Mouse (Mus musculus) heart, adult 11 months (tissue): ENCODE data around the gene Sorbs1.

Source experiments
- DNase-seq: peaks from one replicate; pipeline ENCODE4 v3.0.0; 2022

Sorbs1 gene

DNA sequence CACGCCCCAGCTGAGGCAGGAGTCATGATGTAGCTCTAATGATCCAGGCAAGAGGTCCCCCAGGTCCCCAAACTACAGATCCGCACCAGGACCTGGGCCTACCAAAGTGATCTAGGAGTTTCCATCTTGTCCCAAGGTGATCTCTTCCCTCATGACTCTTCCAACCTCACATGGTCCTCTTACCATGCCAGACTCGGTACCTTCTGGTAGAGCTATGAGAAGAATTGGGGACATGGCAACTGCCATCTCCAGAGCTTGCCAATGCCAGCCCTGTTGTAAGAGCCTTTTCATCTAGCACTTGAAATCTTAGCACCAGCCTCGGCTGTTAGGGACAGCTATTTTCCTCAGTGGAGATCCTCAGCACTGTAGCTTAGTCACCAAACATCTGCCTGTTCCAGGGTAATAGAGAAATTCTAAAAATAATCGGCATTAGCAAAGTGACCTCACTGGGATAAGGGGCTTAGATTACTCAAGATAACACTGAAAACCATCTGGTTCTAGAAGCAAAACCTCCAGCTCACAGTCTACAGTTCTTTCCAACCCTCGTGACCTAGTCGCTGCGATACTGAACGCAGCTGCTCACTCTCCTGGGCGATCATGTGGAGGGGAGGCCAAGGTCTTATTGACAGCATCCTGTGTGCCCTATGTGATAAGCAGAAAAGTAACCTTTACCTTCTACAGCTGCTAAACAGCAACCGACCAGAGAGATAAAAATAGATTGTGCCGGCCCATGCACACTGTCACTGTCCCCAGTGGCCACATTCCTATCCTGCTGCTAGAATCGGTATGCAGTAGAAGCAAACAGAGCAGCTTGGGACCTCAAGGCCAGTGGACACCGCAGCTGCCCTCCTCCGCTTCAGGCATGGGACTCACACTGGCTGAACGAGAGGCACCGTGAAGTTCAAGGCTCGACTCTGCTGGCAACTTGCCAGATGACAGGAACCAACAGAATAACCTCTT is 143.4 kb downstream of the Sorbs1 start:
- peak; percentile 98 for DNase-seq

DNA sequence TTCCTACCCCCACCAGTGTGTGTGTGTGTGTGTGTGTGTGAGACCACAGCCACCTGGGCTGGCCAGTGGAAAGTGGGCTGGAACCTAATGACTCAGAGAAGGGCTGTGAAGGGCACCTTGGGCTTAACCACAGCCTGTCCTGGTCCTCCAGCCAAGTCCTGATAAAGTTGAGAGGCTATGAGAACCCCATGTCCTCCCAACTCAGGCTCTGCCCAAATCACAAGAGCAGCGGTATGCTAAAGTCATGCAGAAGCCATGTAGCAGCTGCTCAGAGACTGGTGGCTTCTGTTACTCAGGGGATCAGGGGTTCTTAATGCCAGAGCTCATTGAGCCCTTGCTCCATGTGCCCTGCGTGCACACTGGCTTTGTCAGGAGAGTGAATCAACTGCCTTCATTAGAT is 145.1 kb downstream of the Sorbs1 start:
- peak; percentile 99 for DNase-seq

DNA sequence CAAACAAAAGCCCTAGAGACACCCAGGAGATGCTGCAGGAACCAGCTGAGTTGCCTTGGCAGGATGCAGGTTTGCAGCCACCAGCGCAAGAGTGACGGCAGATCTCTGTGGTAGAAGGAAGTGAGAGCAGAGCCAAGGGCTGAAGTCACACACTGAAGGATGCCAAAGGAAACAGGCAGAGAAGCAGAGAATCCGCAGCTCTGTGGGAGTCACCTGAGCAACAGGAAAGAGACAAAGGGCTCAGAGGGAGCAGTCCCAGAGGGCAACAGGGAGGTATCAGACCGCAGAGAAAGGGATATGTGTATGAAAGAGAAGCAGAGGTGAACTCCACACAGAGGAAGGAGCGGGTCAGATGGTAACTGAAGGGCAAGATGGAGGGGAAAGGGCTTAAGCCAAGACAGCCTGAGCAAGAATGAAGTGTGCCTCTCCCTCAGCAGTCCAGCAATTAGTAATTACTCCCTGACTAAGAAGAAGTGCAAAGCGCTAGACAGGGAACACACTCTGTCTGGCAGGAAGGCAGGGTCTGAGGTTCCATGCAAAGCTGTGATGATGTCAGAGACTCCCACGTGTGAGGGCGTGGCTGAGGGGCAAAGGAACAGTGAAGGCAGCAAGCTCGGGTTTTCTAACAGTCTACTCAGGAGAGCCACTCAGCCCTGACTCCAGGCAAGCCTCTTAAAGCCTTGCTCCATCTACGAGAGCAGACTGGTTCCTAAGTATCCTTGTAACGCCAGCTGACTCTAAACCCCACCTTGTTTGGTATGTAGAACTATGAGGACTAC is 147.2 kb downstream of the Sorbs1 start:
- DNase-seq: peak; percentile 99

DNA sequence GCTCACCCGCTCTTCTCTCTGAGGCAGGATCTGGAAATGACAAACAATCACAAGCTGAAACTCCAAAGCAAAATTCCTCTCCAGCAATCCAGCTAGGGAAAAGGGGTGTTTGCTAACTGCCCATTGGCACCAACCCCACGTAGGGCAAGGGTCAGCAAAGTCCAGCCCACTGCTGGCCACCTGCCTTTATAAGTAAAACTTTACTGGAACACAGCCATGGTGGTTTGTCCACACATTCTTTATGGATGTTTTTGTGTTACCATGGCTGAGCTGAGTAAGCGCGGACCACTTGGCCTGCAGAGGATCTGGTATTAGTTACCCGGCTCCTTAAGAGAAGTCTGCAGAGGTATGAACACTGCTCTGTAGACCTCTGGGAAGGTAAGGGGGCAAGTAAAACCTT is 148.4 kb downstream of the Sorbs1 start:
- DNase-seq: peak; percentile 95

DNA sequence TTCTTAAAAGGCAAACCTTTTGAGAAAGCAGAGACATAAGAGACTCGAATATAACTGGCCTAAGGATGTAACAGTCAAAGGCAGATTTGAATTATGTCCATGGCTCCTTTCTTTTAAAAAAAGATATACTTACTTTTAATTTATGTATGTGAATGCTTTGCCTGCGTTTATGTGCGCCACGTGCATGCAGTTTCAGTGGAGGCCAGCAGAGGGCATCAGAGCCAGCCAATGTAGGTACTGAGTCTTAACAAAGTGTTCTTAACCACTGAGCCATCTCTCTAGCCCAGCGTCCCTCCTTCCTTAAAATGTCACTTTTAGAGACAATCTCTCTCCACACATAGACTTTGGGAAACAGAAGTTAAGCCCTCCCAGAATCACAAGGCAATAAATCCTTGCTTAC is 150.1 kb downstream of the Sorbs1 start:
- no peak for DNase-seq

DNA sequence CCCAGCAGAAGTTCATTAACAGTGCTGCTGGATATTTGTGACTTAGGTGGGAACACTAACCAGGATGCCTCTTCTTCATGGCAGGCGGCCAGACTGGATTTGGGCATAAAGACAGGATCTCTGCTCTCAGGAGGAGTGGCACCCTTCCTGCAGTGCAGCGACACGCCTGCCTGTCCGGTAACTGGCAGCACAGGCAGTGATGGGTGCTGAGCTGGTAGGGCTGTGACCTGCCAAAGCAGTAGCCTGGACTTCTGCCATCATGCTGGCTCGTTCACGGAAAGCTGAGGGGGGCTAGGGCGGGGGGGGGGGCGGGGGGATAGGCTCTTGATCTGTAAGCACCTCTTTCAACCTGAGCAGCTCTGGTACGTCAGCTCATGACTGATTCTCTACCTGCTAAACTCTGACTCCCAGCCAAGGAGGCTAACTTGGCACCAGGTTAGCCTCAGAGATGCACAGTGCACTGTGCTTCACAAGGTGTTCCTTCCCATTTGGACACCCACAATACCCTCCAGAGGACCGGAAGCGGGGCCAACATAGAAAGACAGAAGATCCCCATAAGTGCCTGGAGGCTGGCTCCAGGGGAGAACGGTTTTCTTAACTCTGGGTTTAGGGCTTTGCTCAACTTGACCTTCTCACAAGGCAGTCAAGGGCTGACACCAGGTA is 151.2 kb downstream of the Sorbs1 start:
- peak; percentile 97 for DNase-seq

DNA sequence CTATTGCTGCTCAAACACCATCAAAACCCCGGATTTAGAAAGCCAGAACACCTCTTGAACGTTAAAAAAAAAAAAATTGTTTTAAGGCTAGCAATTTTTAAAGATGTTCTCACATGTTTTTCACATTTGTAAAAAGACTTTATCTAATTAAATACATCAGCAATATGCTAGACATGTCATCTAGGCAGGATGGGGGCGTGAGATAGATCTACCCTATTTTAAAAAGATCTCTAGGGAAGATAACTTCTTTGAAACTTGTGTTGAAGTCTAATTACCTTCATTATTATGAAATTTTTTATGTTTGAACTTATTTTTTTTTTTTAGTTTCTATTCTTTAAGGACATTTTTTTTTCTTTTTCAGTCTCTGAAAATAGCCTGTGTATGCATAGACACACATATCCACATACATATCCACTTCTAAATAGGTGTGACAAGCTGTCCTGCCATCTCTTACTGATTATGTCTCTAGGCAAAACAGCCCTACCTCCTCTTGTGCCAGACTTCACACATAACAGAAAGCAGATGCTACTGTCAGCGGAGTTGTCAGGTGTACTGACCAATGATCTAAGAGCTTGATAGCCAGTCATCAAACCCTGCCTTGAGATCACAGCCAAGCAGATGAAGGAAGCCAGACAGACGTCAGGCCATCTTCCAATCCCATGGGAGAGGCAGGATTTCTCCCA is 153.7 kb downstream of the Sorbs1 start:
- no peak for DNase-seq

DNA sequence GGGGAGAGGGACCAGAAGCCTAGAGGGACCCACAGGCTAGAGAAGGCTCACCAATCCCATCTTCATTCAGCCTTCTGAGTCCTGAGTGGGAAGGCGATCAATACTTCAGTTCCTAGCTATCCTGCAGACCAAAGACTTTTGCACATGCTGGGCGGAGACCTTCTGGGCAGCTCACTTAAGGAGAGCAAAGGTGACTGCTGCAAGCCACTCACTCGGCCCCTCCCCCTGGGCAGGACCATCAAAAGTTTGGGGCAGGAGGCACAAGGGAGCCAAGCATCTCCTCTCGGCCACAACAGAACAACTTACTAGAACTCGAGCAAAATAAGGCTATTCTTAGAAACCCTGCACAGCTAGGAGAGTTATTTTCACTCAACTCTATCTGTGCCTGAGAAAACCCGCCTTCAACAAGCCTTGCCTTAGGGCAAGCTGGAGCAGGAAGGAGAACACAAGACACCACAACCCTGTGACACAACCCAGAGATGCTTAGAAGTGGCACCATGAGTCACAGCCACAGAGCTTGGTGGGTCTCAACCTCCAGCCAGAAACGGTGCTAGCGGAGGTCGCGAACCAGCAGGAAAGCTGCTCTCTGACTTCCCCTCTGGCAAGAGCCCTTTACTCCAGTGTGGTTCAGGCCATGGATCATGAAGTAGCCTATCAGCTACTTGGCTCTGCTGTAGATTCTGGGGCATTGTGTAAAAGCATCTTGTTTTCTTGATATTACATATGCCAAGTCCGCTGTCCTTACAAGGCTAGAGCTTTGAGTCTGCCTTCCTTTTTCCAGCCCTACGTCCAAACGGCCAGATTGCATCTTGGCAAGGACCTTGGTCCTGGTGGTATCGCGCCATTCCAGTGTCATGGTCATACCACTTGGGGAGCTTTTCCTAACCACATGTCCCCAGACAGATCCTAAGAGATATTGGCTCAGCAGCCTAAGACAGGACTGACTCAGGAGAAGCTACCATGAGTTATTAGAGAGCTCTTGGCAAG is 156.8 kb downstream of the Sorbs1 start:
- peak; percentile 91 for DNase-seq

DNA sequence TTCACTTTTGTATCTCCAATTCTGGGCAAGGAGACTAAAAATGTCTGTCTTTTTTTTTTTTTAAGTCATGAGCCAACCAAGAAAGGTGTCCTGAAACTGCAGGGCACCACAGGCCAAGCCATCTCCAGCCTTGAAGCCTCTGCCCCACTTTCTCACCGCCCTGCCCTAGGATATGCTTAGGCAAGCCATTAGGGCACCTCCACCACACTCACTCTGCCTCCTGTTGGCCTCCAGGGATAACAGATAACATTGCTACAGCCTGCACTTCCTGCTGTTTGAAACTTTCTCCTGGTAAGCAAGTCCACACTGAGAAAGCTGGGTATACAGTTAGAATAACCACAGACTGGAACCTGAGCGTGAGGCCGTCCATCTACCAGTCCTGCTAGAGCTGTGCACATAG is 158.5 kb downstream of the Sorbs1 start:
- DNase-seq: peak; percentile 87

DNA sequence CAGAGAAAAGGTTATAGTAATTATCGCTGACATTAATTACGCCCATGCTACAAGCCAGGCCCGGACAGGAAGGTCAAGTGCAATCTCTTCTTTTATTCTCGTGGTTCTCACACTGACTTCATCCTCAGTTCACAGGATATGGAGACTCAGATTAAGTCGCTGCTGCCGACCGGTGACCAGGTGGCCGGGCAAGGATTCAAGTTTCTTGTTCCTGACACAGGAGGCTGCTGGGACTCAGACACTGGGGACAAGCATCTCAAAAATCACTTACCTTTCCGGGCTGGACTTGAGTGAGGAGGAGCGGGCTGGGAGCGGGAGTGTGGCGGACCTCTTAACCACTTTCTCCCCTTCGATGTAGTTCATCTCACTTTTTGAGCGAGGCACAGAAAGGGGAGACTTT is 161.6 kb downstream of the Sorbs1 start:
- peak; percentile 85 for DNase-seq

DNA sequence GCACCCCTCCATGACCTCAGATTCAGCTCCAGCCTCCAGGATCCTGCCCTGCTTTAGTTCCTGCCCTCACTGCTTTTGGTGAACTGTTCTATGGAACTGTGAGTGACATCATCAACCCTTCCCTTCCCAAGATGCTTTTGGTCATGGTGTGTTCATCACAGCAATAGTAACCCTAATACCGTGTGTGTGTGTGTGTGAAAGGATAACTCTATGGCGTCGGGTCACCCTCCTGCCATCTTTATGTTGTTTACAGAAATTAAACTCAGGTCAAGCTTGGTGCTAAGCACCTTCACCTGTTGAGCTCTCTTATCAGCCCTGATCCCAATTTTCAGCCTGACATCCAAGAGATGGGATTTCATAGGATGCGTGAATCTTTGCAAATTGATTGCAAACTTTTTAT is 162.7 kb downstream of the Sorbs1 start:
- peak; percentile 74 for DNase-seq

DNA sequence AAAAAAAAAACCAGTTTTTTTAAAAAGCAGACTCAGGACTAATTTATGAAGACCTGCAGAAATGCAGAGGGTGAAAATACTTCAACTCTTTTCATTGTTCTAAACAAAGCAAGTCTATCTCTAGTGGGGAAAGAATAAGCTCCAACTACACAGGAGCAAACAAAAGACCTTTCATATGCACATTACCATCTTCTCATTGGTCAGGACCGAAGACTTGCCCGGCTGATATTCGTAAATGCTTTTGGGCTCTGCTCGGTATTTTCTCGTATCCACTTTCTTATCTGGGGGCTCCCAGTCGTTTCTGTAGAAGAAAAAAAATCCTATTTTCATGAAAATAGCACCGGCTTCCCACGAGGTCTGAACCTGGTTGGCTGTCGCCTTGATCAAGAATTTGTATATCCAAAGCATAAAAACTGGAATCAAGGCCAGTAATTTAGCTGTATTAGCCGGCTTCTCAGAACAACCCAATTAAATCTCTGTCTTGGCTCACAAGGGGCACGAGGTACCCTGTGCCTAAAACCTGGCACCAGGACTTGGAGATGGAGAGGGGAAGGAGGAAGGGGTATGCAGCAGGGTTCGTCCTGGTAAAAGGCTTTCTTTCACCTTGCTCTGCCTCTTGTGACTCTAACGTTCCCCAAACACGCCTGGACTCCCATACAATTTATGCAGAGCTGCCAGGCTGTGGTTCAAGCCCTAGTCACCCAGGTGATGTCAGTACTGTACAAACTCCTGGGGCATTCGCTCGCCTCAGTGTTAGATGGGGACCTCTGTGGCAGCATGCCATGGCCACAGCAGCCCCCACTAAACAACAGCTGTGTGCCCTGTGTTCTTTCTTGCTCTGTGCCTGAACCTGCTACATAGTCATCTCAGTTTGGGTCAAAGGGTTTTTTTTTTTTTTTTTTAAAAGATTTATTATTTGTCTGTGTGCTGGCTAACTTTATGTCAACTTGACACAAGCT is 163.6 kb downstream of the Sorbs1 start:
- peak; percentile 84 for DNase-seq

DNA sequence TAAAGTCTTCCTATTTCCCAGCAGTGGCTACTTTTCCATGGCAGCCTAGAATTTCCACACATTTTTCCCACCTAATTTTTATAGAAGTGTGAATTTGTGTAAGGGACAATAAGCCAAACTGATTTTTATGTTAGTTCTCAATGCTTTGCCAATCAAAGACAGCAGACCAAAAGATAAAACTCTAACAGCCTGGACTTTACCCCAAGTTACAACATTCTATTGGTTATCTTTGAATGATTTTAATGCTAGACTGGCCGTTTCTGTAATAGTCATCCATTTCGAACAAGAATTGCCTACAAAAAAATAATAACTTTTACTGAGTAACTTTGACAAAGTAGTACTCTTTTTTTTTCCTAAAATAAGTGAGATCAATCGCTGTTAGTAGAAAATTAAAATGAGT is 164.3 kb downstream of the Sorbs1 start:
- no peak for DNase-seq

DNA sequence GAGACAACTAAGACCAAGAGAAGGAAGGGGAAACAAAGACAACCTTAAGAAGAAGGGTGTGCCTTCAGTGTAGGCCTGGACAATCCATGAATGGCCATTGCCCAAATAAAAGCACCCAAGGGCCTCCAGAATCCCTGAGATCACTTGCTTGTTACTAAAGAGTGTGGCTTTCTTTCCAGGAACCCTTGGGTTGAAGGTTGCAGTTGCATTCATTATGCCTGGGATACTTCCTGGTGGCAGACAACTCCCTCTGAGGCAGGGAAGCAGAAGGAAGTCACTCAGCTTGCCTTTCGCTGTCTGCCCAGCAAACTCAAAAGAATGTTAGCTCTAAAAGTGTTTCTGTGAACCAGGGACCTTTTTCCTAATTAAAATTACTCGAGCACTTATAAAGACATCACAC is 164.9 kb downstream of the Sorbs1 start:
- no peak for DNase-seq

DNA sequence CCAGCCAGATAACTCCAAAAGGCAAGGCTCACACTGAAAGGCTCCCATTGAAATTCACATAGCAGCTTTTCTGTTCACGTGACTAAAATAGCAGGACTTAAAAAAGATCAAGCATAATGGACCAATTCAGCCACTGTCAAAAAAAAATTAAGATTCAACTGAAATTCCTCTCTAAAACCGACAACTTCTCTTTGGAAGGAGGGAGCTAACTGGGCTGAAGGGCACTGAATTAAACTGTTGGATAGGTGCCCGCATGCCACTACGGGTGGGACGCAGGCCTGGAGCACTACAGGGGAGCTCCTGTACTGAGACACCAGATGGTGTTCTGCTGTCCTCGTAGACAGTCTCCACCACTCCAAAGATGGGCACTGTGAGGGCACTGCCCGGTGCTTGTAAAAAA is 165.4 kb downstream of the Sorbs1 start:
- DNase-seq: peak; percentile 88

DNA sequence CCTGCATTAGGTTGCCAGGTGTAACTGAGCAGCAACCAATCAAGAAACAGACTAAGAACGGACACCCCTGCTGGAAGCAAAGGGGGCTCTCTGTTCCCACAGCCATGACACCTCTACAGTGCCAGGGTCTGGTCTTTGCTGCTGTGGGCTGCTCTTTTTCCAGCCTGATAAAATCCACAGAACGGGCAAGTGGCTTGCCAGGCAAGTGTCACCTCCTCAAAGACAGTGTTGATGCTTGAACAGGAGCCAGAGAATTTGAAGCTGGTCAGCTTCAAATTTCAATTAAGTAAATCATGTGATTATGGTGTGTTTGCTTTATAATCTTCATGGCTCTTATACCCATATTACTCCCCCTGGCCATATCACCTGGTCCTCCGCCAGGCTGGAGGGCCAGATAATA is 166.7 kb downstream of the Sorbs1 start:
- peak; percentile 93 for DNase-seq

DNA sequence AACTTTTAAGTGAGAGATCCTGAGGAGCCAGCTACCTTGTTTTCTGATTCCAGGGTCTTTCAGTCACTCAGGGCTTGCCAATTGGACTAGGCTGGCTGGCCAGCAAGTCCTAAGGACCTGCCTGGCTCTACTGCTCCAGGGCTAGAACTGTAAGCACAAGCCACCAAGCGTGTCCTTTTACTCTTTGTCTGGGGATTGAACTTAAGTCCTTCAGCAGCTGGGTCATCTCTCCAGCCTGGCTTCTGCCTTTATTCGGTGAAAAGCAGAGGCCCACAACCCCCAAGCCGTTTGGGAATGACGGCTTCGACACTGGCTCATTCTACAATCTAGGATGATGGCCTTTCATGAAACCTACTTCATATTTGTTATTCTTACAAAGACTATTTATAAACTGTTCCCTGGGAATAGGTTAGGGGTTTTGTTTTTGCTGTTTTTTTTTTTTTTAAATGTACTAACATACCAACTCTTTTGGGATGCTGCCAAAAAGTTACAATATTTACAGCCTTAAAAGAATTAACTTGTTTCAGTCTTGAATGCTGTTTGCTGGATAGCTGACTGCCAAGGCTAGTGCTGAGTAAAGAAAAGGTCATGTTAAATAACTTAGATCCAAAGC is 167.2 kb downstream of the Sorbs1 start:
- peak; percentile 84 for DNase-seq

DNA sequence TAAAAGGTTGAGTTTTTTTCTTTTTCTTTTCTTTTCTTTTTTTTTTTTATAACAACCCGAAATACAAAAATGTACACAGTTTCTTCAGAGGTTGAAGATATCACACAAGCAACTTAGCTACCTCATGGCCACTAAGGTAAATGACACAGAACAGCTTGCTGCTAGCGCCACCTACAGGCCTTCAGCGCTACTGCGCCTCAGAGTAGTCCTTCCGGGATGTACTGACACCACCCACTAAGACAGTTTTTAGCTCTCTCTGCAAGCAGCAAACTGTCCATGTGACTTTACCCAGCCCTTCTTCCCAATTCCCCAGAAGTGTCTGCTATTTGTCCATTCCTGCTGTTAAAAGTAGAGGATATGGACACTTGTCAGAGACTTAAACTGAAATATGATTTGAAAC is 167.9 kb downstream of the Sorbs1 start:
- DNase-seq: peak; percentile 96

DNA sequence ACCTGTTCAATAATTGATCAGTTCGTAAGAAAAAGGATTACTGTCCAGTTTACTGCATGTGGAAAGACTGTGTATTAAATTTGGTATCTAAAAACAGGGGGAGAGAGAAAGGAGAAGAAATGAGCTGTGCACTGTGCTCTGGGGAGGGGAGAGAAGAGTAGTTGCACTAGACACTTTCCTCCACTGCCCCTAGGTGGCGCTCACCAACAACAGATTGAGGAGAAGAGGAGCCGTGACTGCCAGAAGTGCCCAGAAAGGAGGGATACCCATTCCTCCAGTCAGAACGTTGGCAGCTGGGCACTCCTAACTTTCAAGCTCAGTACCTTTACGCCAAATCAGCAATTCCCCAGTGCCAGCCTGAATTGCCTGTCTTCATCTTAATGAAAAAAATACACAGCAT is 170.6 kb downstream of the Sorbs1 start:
- peak; percentile 96 for DNase-seq

DNA sequence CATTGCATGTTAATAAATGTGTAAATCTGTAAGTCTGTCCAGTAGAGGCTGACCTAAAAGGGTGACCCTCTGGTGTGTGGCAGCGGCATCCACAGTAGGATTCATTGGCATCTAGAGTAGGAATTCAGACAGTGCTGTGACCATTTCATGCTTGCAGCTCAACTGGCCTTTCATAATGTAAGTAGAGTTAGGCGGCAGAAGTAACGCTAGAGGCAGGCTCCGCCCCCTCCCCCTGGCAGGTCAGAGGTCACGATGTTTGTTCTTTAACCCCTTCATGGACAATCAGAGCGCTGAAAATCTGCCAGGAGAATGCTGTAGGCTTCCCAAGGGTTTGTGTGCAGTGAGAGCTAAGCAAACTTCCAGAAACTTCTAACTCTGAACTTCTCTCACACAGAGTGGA is 172.4 kb downstream of the Sorbs1 start:
- DNase-seq: peak; percentile 85
